Mouse (Mus musculus) hindbrain, embryonic 14.5 days (tissue): ENCODE measurements around the gene Mrps16. TPM values are rescaled to one million over a fixed set of nuclear protein-coding genes. Genes with fewer than 3 reads are reported as not detected.

ENCODE experiments used
- ATAC-seq: fragments of 200-750 bp; cut with Nextera tagmentation; 2 replicates; pipeline ENCODE4 v1.8.0; 2017; ENCODE audit warnings: moderate number of reproducible peaks, mild to moderate bottlenecking, moderate TSS enrichment, moderate library complexity; ENCODE audit not compliant: low FRiP score
- DNase-seq: peaks from one replicate; pipeline ENCODE4 v3.0.0-alpha.2; 2015; ENCODE audit warnings: low spot score
- H3K27ac ChIP-seq: fragments of 300-500 bp; sonication (generic); 2 replicates; pipeline ENCODE4 v1.5.1; 2014; ENCODE audit warnings: mild to moderate bottlenecking, moderate library complexity
- H3K27me3 ChIP-seq: fragments of 300-500 bp; sonication (generic); 2 replicates; pipeline ENCODE4 v1.6.1; 2014; ENCODE audit warnings: mild to moderate bottlenecking, low read length, mixed read lengths; ENCODE audit not compliant: control insufficient read depth, insufficient read depth
- H3K36me3 ChIP-seq: fragments of 300-500 bp; sonication (generic); replicated peaks from 2 replicates; pipeline ENCODE4 v1.6.1; 2014; ENCODE audit not compliant: control insufficient read depth, insufficient read depth
- H3K4me1 ChIP-seq: fragments of 300-500 bp; sonication (generic); replicated peaks from 2 replicates; pipeline ENCODE4 v1.6.1; 2014; ENCODE audit warnings: antibody characterized with exemption, low read length, mixed read lengths; ENCODE audit not compliant: control insufficient read depth, insufficient read depth
- H3K4me2 ChIP-seq: fragments of 300-500 bp; sonication (generic); replicated peaks from 2 replicates; pipeline ENCODE4 v1.6.1; 2014; ENCODE audit warnings: mild to moderate bottlenecking, moderate library complexity
- H3K4me3 ChIP-seq: fragments of 300-500 bp; sonication (generic); replicated peaks from 2 replicates; pipeline ENCODE4 v1.5.1; 2014; ENCODE audit warnings: mild to moderate bottlenecking, low read length
- H3K9ac ChIP-seq: fragments of 300-500 bp; sonication (generic); 2 replicates; pipeline ENCODE4 v1.6.1; 2014
- H3K9me3 ChIP-seq: fragments of 300-500 bp; sonication (generic); 2 replicates; pipeline ENCODE4 v1.6.1; 2016; ENCODE audit warnings: low read length; ENCODE audit not compliant: control insufficient read depth
- WGBS: fragments of 180-500 bp; shearing (Covaris S2); extraction: QIAGEN DNeasy Blood & Tissue Kit; methylation state at CpG from one replicate; pipeline ENCODE4 v1.1.7; 2014; 5-methylcytosine and 5-hydroxymethylcytosine counted together
- polyA plus RNA-seq: library from polyadenylated mRNA; unstranded; fragments of >200 nt; fragmentation: Nextera tagmentation; extraction: Ambion mirVana; gene quantifications from 2 replicates; pipeline ENCODE4 v1.2.1, GENCODE M21; 2014

The Mrps16 gene
- 63.6 and 69.8 TPM in 2 replicates for polyA plus RNA-seq

DNA sequence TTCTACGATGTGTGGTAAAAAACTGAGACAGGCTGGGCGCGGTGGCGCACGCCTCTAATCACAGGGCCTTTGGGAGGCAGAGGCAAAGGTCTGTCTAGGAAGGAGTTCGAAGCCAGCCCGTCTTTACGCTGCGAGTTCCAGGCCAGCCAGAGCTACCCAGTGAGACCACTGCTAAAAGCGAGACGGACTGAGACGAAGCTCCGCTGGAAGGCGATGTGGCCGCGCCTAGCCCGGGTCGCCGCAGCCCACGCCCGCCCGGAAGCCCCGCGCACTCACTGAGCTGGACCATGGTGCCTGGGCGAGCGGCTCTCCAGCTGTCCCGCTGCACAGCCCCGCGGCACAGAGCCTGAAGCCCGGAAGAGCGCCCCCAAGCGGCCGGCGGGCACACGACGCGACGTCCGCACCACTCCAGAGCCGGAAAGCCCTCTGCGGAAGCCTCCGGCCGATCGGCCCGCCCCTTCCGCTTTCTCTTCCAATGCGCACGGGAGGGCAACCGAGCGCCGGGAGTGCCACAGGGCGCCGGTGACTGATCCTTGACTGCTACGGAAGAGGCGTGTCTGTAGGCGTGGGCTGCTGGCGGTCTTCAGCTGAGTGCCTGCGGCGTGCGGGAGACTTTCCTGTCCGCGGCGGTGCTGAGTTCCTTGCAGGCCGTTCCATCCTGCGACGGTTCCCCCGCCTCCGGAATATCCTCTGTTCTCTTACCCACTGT is at the start of gene Mrps16:
Gene Mrps16, minus strand, starts transcription at position 430 of the 709 bp plus-strand sequence.
- ATAC-seq = peak; percentile 97

GRCm38 (mm10) chr14:20442252-20442651 is 48.8 kb upstream of the Mrps16 start:
- no peaks in the 10 kb centered on the region for H3K4me1 ChIP-seq
- WGBS = 69% methylated on average over 17 of the region's 17 CpGs
- H3K27me3 ChIP-seq = no peaks in the 10 kb centered on the region
- H3K9me3 ChIP-seq = no peaks in the 10 kb centered on the region
- H3K36me3 ChIP-seq = no peaks in the 10 kb centered on the region
- ATAC-seq (no peak), DNase-seq (no peak)
- no peak overlapping the region for H3K4me2 ChIP-seq
- H3K9ac ChIP-seq = no peak overlapping the region
- no peak overlapping the region for H3K27ac ChIP-seq
- no peak overlapping the region for H3K4me3 ChIP-seq

More for the DNA sequence above, at the start of gene Mrps16:
- peak within 1 kb of the TSS; percentile 63 for H3K4me3 ChIP-seq
- H3K9ac ChIP-seq = peak within 1 kb of the TSS; percentile 85
- peak within 1 kb of the TSS; percentile 57 for H3K4me2 ChIP-seq
- DNase-seq = peak; percentile 96
- H3K27me3 ChIP-seq = no peaks in the 10 kb centered on the region
- WGBS = under 1% methylated on average over 63 of the region's 68 CpGs
- peaks cover 12% of the 10 kb centered on the region; the same call in 1 of the 2 replicates for H3K4me1 ChIP-seq
- peaks cover 22% of the 10 kb centered on the region for H3K36me3 ChIP-seq
- no peaks in the 10 kb centered on the region for H3K9me3 ChIP-seq
- peak within 1 kb of the TSS; percentile 86 for H3K27ac ChIP-seq

DNA sequence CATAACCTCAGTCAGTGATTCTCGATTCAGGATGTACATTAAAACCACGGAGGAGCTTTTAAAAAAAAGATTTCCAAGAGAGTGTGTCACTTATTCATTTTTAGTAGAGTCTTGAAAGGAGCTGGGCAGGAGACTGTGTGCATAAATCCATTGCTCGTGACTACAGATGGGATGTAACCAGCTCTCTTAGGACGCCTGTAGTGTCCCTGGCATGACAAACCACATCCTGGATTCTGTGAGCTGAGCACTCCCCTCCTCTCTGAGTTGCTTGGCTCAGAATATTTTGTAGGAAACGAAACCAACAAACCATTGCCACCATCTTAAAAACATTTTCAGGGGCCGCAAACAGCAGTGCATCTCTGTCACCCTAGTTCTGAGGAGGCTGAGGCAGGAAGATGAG is 43.5 kb upstream of the Mrps16 start:
- Histone ChIP-seq H3K4me2 (no peak overlapping the region), H3K9me3 (no peaks in the 10 kb centered on the region), H3K4me3 (no peak overlapping the region), H3K4me1 (no peaks in the 10 kb centered on the region), H3K27ac (no peak overlapping the region), H3K27me3 (no peaks in the 10 kb centered on the region), H3K9ac (no peak overlapping the region), H3K36me3 (no peaks in the 10 kb centered on the region)
- ATAC-seq (no peak), DNase-seq (no peak)
- WGBS = 78% methylated on average over 6 of the region's 6 CpGs

DNA sequence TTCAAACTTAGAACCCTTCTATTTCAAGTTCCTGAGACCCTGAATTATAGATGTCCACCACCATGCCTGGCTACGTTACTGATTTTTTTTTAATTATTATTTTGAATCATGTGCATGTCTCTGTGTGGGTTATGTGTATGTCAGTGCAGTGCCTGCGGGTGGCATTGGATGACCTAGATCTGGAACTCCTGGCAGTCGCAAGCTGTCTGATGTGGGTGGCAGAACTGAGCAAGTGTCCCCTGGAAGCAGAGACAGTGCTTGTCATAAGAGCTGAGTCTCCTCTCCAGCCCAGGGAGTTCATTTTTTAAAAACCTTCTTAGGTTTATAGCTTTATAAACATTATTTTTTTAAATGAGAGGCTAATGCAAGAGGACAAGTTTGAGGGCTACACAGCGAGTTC is 39.0 kb upstream of the Mrps16 start:
- Histone ChIP-seq H3K9ac (no peak overlapping the region), H3K4me2 (no peak overlapping the region), H3K4me1 (no peaks in the 10 kb centered on the region), H3K27ac (no peak overlapping the region), H3K27me3 (no peaks in the 10 kb centered on the region), H3K4me3 (no peak overlapping the region), H3K36me3 (no peaks in the 10 kb centered on the region), H3K9me3 (no peaks in the 10 kb centered on the region)
- DNase-seq (no peak), ATAC-seq (no peak)
- 88% methylated on average over 4 of the region's 4 CpGs for WGBS

GRCm38 (mm10) chr14:20431726-20432125 is 38.3 kb upstream of the Mrps16 start:
- H3K27ac ChIP-seq = no peak overlapping the region
- ATAC-seq (no peak), DNase-seq (no peak)
- H3K9ac ChIP-seq = no peak overlapping the region
- H3K4me2 ChIP-seq = no peak overlapping the region
- H3K4me1 ChIP-seq = no peaks in the 10 kb centered on the region
- no peaks in the 10 kb centered on the region for H3K9me3 ChIP-seq
- H3K4me3 ChIP-seq = no peak overlapping the region
- no peaks in the 10 kb centered on the region for H3K27me3 ChIP-seq
- WGBS = 78% methylated on average over 6 of the region's 6 CpGs
- H3K36me3 ChIP-seq = no peaks in the 10 kb centered on the region

DNA sequence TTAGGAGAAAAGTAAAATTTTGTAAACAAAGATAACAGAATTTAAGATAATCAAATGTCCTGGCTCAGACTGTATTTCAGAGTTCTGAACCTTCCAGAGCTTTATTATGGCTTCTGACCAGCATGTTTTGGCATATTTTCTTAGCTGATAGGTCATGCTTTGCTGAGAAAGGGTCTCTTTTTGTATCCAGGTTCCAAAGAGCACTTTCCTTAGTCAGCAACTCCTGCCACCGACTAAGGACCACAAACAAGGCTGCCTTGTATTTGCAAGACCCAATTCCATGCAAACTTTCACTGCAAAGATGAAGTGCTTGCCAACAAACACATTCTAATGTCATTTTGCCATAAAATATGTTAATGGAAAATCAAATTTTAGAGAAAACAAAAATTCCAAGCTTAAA is 36.4 kb upstream of the Mrps16 start:
- DNase-seq (no peak), ATAC-seq (no peak)
- 74% methylated on average over 1 of the region's 1 CpGs for WGBS
- Histone ChIP-seq H3K4me2 (no peak overlapping the region), H3K9me3 (no peaks in the 10 kb centered on the region), H3K4me3 (no peak overlapping the region), H3K9ac (no peak overlapping the region), H3K36me3 (no peaks in the 10 kb centered on the region), H3K27ac (no peak overlapping the region), H3K4me1 (no peaks in the 10 kb centered on the region), H3K27me3 (no peaks in the 10 kb centered on the region)

- DNase-seq (no peak), ATAC-seq (no peak)
- 39% methylated on average over 1 of the region's 1 CpGs for WGBS
- H3K27me3 ChIP-seq = no peaks in the 10 kb centered on the region
- no peak overlapping the region for H3K27ac ChIP-seq
- no peak overlapping the region for H3K4me2 ChIP-seq
- no peak overlapping the region for H3K4me3 ChIP-seq
- H3K9ac ChIP-seq = no peak overlapping the region
- H3K36me3 ChIP-seq = no peaks in the 10 kb centered on the region
- H3K9me3 ChIP-seq = no peaks in the 10 kb centered on the region
- H3K4me1 ChIP-seq = no peaks in the 10 kb centered on the region
Measured at GRCm38 (mm10) chr14:20428593-20428992, 35.2 kb upstream of the Mrps16 start.

GRCm38 (mm10) chr14:20423046-20423445 is 29.6 kb upstream of the Mrps16 start:
- 92% methylated on average over 6 of the region's 6 CpGs for whole genome bisulfite sequencing
- no peak for ATAC-seq
- no peaks in the 10 kb centered on the region for H3K9me3 ChIP-seq
- H3K9ac ChIP-seq = no peak overlapping the region
- DNase-seq = no peak
- no peaks in the 10 kb centered on the region for H3K4me1 ChIP-seq
- no peak overlapping the region for H3K4me2 ChIP-seq
- no peak overlapping the region for H3K27ac ChIP-seq
- no peaks in the 10 kb centered on the region for H3K36me3 ChIP-seq
- H3K27me3 ChIP-seq = no peaks in the 10 kb centered on the region
- H3K4me3 ChIP-seq = no peak overlapping the region

- Histone ChIP-seq H3K4me2 (no peak overlapping the region), H3K9me3 (no peaks in the 10 kb centered on the region), H3K36me3 (no peaks in the 10 kb centered on the region), H3K27ac (no peak overlapping the region), H3K27me3 (no peaks in the 10 kb centered on the region), H3K9ac (no peak overlapping the region), H3K4me3 (no peak overlapping the region), H3K4me1 (no peaks in the 10 kb centered on the region)
- no peak for ATAC-seq
- WGBS = 82% methylated on average over 7 of the region's 7 CpGs
- DNase-seq = no peak
Measured at GRCm38 (mm10) chr14:20422257-20422656, 28.8 kb upstream of the Mrps16 start.

- Histone ChIP-seq H3K4me1 (no peaks in the 10 kb centered on the region), H3K27ac (no peak overlapping the region), H3K9me3 (no peaks in the 10 kb centered on the region), H3K4me2 (no peak overlapping the region), H3K4me3 (no peak overlapping the region), H3K36me3 (no peaks in the 10 kb centered on the region), H3K27me3 (no peaks in the 10 kb centered on the region), H3K9ac (no peak overlapping the region)
- peak; percentile 33 for DNase-seq
- 42% methylated on average over 1 of the region's 1 CpGs for WGBS
- ATAC-seq = no peak
Measured at GRCm38 (mm10) chr14:20400071-20400470, 6.6 kb upstream of the Mrps16 start.
